Mouse (Mus musculus) midbrain, embryonic 16.5 days (tissue): Measurements from ENCODE around the gene Tasp1. TPM values are rescaled to one million over a fixed set of nuclear protein-coding genes. Genes with fewer than 3 reads are reported as not detected.
"Not testable (repeated sequence)": the region's sequence is repeated elsewhere in the genome, so short reads cannot be mapped to it uniquely, and the experiment has no call there.

Source experiments
- ATAC-seq: fragments of 200-750 bp; cut with Nextera tagmentation; 2 replicates; pipeline ENCODE4 v1.8.0; 2017; ENCODE audit warnings: moderate TSS enrichment
- H3K27ac ChIP-seq: fragments of 300-500 bp; sonication (generic); 2 replicates; pipeline ENCODE4 v1.5.1; 2014; ENCODE audit warnings: mild to moderate bottlenecking, low read length, mixed read lengths
- H3K27me3 ChIP-seq: fragments of 300-500 bp; sonication (generic); 2 replicates; pipeline ENCODE4 v1.6.1; 2014; ENCODE audit warnings: low read depth, low read length, mixed read lengths; ENCODE audit not compliant: control insufficient read depth, insufficient read depth
- H3K36me3 ChIP-seq: fragments of 300-500 bp; sonication (generic); 2 replicates; pipeline ENCODE4 v1.6.1; 2014; ENCODE audit warnings: mild to moderate bottlenecking, low read length, moderate library complexity, mixed read lengths; ENCODE audit not compliant: control insufficient read depth, insufficient read depth
- H3K4me1 ChIP-seq: fragments of 300-500 bp; sonication (generic); 2 replicates; pipeline ENCODE4 v1.6.1; 2014; ENCODE audit warnings: mild to moderate bottlenecking, low read length, mixed read lengths; ENCODE audit not compliant: control insufficient read depth, insufficient read depth
- H3K4me2 ChIP-seq: fragments of 300-500 bp; sonication (generic); 2 replicates; pipeline ENCODE4 v1.6.1; 2014; ENCODE audit warnings: mild to moderate bottlenecking, low read length, mixed read lengths
- H3K4me3 ChIP-seq: fragments of 300-500 bp; sonication (generic); 2 replicates; pipeline ENCODE4 v1.5.1; 2014; ENCODE audit warnings: low read depth, mild to moderate bottlenecking, low read length, moderate library complexity, mixed read lengths
- H3K9ac ChIP-seq: fragments of 300-500 bp; sonication (generic); 2 replicates; pipeline ENCODE4 v1.6.1; 2014; ENCODE audit warnings: low read depth, low read length, mixed read lengths
- H3K9me3 ChIP-seq: fragments of 300-500 bp; sonication (generic); replicated peaks from 2 replicates; pipeline ENCODE4 v1.6.1; 2014; ENCODE audit warnings: mild to moderate bottlenecking, low read length, mixed read lengths; ENCODE audit not compliant: control insufficient read depth, poor library complexity, severe bottlenecking
- WGBS: fragments of 180-500 bp; shearing (Covaris S2); extraction: QIAGEN DNeasy Blood & Tissue Kit; methylation state at CpG from one replicate; pipeline ENCODE4 v1.1.7; 2014; 5-methylcytosine and 5-hydroxymethylcytosine counted together
- polyA plus RNA-seq: library from polyadenylated mRNA; unstranded; fragments of >200 nt; fragmentation: Nextera tagmentation; extraction: Ambion mirVana; gene quantifications from 2 replicates; pipeline ENCODE4 v1.2.1, GENCODE M21; 2015

Gene Tasp1
- polyA plus RNA-seq, 1 experiment from 2014 or later: 24.4 TPM

- H3K4me2 ChIP-seq: no peak overlapping the region
- no peak for ATAC-seq
- no peaks in the 10 kb centered on the region for H3K9me3 ChIP-seq
- no peak overlapping the region for H3K27ac ChIP-seq
- no peak overlapping the region for H3K9ac ChIP-seq
- no peaks in the 10 kb centered on the region for H3K4me1 ChIP-seq
- H3K27me3 ChIP-seq: no peaks in the 10 kb centered on the region
- no peaks in the 10 kb centered on the region for H3K36me3 ChIP-seq
- 92% methylated on average over 4 of the region's 4 CpGs for WGBS
- no peak overlapping the region for H3K4me3 ChIP-seq
These were observed 132.5 kb downstream of the Tasp1 start for GRCm38 (mm10) chr2:139934033-139934572.

- Histone ChIP-seq H3K27me3 (no peaks in the 10 kb centered on the region), H3K27ac (no peak overlapping the region), H3K9ac (no peak overlapping the region), H3K4me2 (no peak overlapping the region), H3K4me3 (no peak overlapping the region), H3K9me3 (no peaks in the 10 kb centered on the region), H3K36me3 (no peaks in the 10 kb centered on the region), H3K4me1 (no peaks in the 10 kb centered on the region)
- 71% methylated on average over 2 of the region's 2 CpGs for whole genome bisulfite sequencing
- ATAC-seq: no peak
These were observed 134.4 kb downstream of the Tasp1 start for GRCm38 (mm10) chr2:139932211-139932610.

- no peak overlapping the region for H3K4me2 ChIP-seq
- ATAC-seq: no peak
- no peaks in the 10 kb centered on the region for H3K36me3 ChIP-seq
- H3K27me3 ChIP-seq: no peaks in the 10 kb centered on the region
- no peak overlapping the region for H3K27ac ChIP-seq
- no peaks in the 10 kb centered on the region for H3K4me1 ChIP-seq
- H3K4me3 ChIP-seq: no peak overlapping the region
- H3K9ac ChIP-seq: no peak overlapping the region
- H3K9me3 ChIP-seq: no peaks in the 10 kb centered on the region
- WGBS: 7% methylated on average over 1 of the region's 1 CpGs
These were observed 141.7 kb downstream of the Tasp1 start for GRCm38 (mm10) chr2:139924937-139925336.

- H3K27ac ChIP-seq, H3K36me3 ChIP-seq, H3K4me2 ChIP-seq, ATAC-seq, H3K9ac ChIP-seq, H3K9me3 ChIP-seq, H3K4me3 ChIP-seq, H3K27me3 ChIP-seq, H3K4me1 ChIP-seq: not testable (repeated sequence)
These were observed 145.2 kb downstream of the Tasp1 start for GRCm38 (mm10) chr2:139921395-139921794.

GRCm38 (mm10) chr2:139919757-139920156 lies 146.8 kb downstream of the Tasp1 start:
- H3K9me3 ChIP-seq: no peaks in the 10 kb centered on the region
- no peak overlapping the region for H3K4me2 ChIP-seq
- H3K4me1 ChIP-seq: no peaks in the 10 kb centered on the region
- no peaks in the 10 kb centered on the region for H3K36me3 ChIP-seq
- no peak for ATAC-seq
- 89% methylated on average over 2 of the region's 2 CpGs for WGBS
- no peak overlapping the region for H3K27ac ChIP-seq
- H3K9ac ChIP-seq: no peak overlapping the region
- no peaks in the 10 kb centered on the region for H3K27me3 ChIP-seq
- no peak overlapping the region for H3K4me3 ChIP-seq

GRCm38 (mm10) chr2:139906441-139907157 lies 160.0 kb downstream of the Tasp1 start:
- no peak for ATAC-seq
- Histone ChIP-seq H3K9me3 (no peaks in the 10 kb centered on the region), H3K4me2 (no peak overlapping the region), H3K27ac (no peak overlapping the region), H3K36me3 (0 out of 2 replicates have a peak, but pooled peaks cover 6% of the 10 kb centered on the region), H3K9ac (no peak overlapping the region), H3K27me3 (no peaks in the 10 kb centered on the region), H3K4me3 (no peak overlapping the region), H3K4me1 (no peaks in the 10 kb centered on the region)
- 94% methylated on average over 9 of the region's 9 CpGs for WGBS

- Histone ChIP-seq H3K27me3 (no peaks in the 10 kb centered on the region), H3K36me3 (no peaks in the 10 kb centered on the region), H3K4me2 (no peak overlapping the region), H3K4me1 (no peaks in the 10 kb centered on the region), H3K27ac (no peak overlapping the region), H3K9ac (no peak overlapping the region), H3K4me3 (no peak overlapping the region), H3K9me3 (no peaks in the 10 kb centered on the region)
- ATAC-seq: no peak
These were observed 175.1 kb downstream of the Tasp1 start for GRCm38 (mm10) chr2:139891405-139892089.

GRCm38 (mm10) chr2:139884264-139884637 lies 182.4 kb downstream of the Tasp1 start:
- Histone ChIP-seq H3K9ac (no peak overlapping the region), H3K36me3 (no peaks in the 10 kb centered on the region), H3K27ac (no peak overlapping the region), H3K4me2 (no peak overlapping the region), H3K4me3 (no peak overlapping the region), H3K27me3 (no peaks in the 10 kb centered on the region), H3K9me3 (no peaks in the 10 kb centered on the region), H3K4me1 (no peaks in the 10 kb centered on the region)
- 80% methylated on average over 4 of the region's 4 CpGs for WGBS
- no peak for ATAC-seq

- Histone ChIP-seq H3K9ac (no peak overlapping the region), H3K4me2 (no peak overlapping the region), H3K27ac (no peak overlapping the region), H3K36me3 (no peaks in the 10 kb centered on the region), H3K4me3 (no peak overlapping the region), H3K27me3 (no peaks in the 10 kb centered on the region), H3K4me1 (no peaks in the 10 kb centered on the region), H3K9me3 (no peaks in the 10 kb centered on the region)
- no peak for ATAC-seq
- WGBS: 86% methylated on average over 7 of the region's 7 CpGs
These were observed 182.9 kb downstream of the Tasp1 start for GRCm38 (mm10) chr2:139883581-139884263.
